ENCODE assay signal across 9 mouse cellular contexts in genomic region chr8:122110867-122111253, GRCm38 (mm10).
DNase-seq lines count a peak whose midpoint lies in the region; ATAC-seq lines count a peak whose summit lies in the region.
"Had no signal": no experiment of that assay in that cellular context is flagged by ENCODE, and none has a peak within 500 bp of the region (broad histone marks: within the 10 kb centered on the region; RNA-seq: fewer than 3 reads in every experiment).

No protein-coding gene starts in this region.

- peak; percentile 10 to 21 for DNase-seq in heart, adult 9 months (ENCODE audit: low spot score in 2 of 2)
- no peak for DNase-seq in heart, adult 8-10 months (ENCODE audit: low spot score)
- DNase-seq in 3T3-L1 (ENCODE audit: low read depth, low spot score) (peak; percentile 48), ZHBTc4 (ENCODE audit: low read depth, low spot score) (peak; percentile 56)
- peak; percentile 79 for DNase-seq in lung, postnatal 10 days
- DNase-seq in frontal cortex, postnatal 10 days (ENCODE audit: low spot score in 2 of 2), result no peak
- DNase-seq: cerebellum, adult 11 months had no signal

- no peak for ATAC-seq in frontal cortex, adult (ENCODE audit: low TSS enrichment)
- no peak for ATAC-seq in activated CD4-positive, CD25-positive, alpha-beta regulatory T cell, adult 4 months

Comparison
In these comparisons a context has a peak if more than half of its experiments do, and no peak if none do; other contexts are left out.
1. DNase-seq: peak in heart, adult 9 months (2 of 2), 3T3-L1 (single experiment), ZHBTc4 (single experiment) and lung, postnatal 10 days (single experiment); none in heart, adult 8-10 months (single experiment) and frontal cortex, postnatal 10 days (0 of 2).